Mouse (Mus musculus) thymus, postnatal 14 days (tissue): Measurements from ENCODE around the gene Gm14147.
"Not testable (repeated sequence)": the region's sequence is repeated elsewhere in the genome, so short reads cannot be mapped to it uniquely, and the experiment has no call there.

ENCODE experiments used
- DNase-seq: peaks from one replicate; pipeline ENCODE4 v3.0.0; 2021

The Gm14147 gene

GRCm38 (mm10) chr2:151097945-151098344, at the start of gene Gm14147:
Gm14147 (plus strand) TSS chr2:151098245.
- DNase-seq: not testable (repeated sequence)

- no peak for DNase-seq
Measured at GRCm38 (mm10) chr2:151056637-151057036, 41.4 kb upstream of the Gm14147 start.

GRCm38 (mm10) chr2:151092250-151092649, 5.8 kb upstream of the Gm14147 start, which contains the start of gene Gm14151:
Gm14151 (minus strand) TSS chr2:151092350.
- not testable (repeated sequence) for DNase-seq
